Mouse (Mus musculus) forebrain, embryonic 11.5 days (tissue): ENCODE measurements at regions not wholly inside any gene's neighbourhood (a gene's known extent, or its start where the extent isn't known, plus 50 kb on each side); places are given as distances from the start of the nearest gene placed in this dataset.

Experiments used
- ATAC-seq: fragments of 200-750 bp; cut with Nextera tagmentation; replicated peaks from 2 replicates; pipeline ENCODE4 v1.8.0; 2017; ENCODE audit warnings: moderate TSS enrichment; ENCODE audit not compliant: low FRiP score
- DNase-seq: peaks from one replicate; pipeline ENCODE4 v3.0.0-alpha.2; 2017; ENCODE audit warnings: low spot score
- H3K27ac ChIP-seq: fragments of 300-500 bp; sonication (generic); 2 replicates; pipeline ENCODE4 v1.5.1; 2014; ENCODE audit warnings: low read depth, low read length
- H3K27me3 ChIP-seq: fragments of 300-500 bp; sonication (generic); 2 replicates; pipeline ENCODE4 v1.6.1; 2014; ENCODE audit warnings: mild to moderate bottlenecking, low read length, mixed read lengths; ENCODE audit not compliant: control insufficient read depth, insufficient read depth
- H3K36me3 ChIP-seq: fragments of 300-500 bp; sonication (generic); 2 replicates; pipeline ENCODE4 v1.6.1; 2014; ENCODE audit warnings: mild to moderate bottlenecking, low read length, moderate library complexity, mixed read lengths; ENCODE audit not compliant: control insufficient read depth, insufficient read depth
- H3K4me1 ChIP-seq: fragments of 300-500 bp; sonication (generic); replicated peaks from 2 replicates; pipeline ENCODE4 v1.6.1; 2014; ENCODE audit warnings: low read length, mixed read lengths; ENCODE audit not compliant: control insufficient read depth, insufficient read depth
- H3K4me2 ChIP-seq: fragments of 300-500 bp; sonication (generic); 2 replicates; pipeline ENCODE4 v1.6.1; 2014; ENCODE audit warnings: low read depth, mild to moderate bottlenecking, low read length, moderate library complexity, mixed read lengths; ENCODE audit not compliant: severe bottlenecking
- H3K4me3 ChIP-seq: fragments of 300-500 bp; sonication (generic); 2 replicates; pipeline ENCODE4 v1.5.1; 2014; ENCODE audit warnings: low read depth, low read length
- H3K9ac ChIP-seq: fragments of 300-500 bp; sonication (generic); 2 replicates; pipeline ENCODE4 v1.6.1; 2014; ENCODE audit warnings: low read length
- H3K9me3 ChIP-seq: fragments of 300-500 bp; sonication (generic); 2 replicates; pipeline ENCODE4 v1.6.1; 2016; ENCODE audit warnings: low read length, mixed read lengths; ENCODE audit not compliant: control insufficient read depth
- WGBS: fragments of 180-500 bp; shearing (Covaris S2); extraction: QIAGEN DNeasy Blood & Tissue Kit; methylation state at CpG from one replicate; pipeline ENCODE4 v1.1.7; 2014; 5-methylcytosine and 5-hydroxymethylcytosine counted together

- H3K27ac ChIP-seq, result no peak overlapping the region
- no peak overlapping the region for H3K4me2 ChIP-seq
- no peaks in the 10 kb centered on the region for H3K9me3 ChIP-seq
- no peaks in the 10 kb centered on the region for H3K36me3 ChIP-seq
- H3K27me3 ChIP-seq, result no peaks in the 10 kb centered on the region
- no peak overlapping the region for H3K4me3 ChIP-seq
- no peaks in the 10 kb centered on the region for H3K4me1 ChIP-seq
- ATAC-seq (no peak), DNase-seq (no peak)
- no peak overlapping the region for H3K9ac ChIP-seq
Observed at GRCm38 (mm10) chr15:50320796-50321195, 3563.9 kb upstream of the Gm7489 start.

GRCm38 (mm10) chr15:50345536-50345935 lies 3539.2 kb upstream of the Gm7489 start:
- no peak for DNase-seq
- no peaks in the 10 kb centered on the region for H3K27me3 ChIP-seq
- no peak overlapping the region for H3K4me2 ChIP-seq
- H3K36me3 ChIP-seq, result no peaks in the 10 kb centered on the region
- H3K27ac ChIP-seq, result no peak overlapping the region
- H3K9ac ChIP-seq, result no peak overlapping the region
- no peak overlapping the region for H3K4me3 ChIP-seq
- no peaks in the 10 kb centered on the region for H3K4me1 ChIP-seq
- ATAC-seq, result no peak
- 94% methylated on average over 5 of the region's 5 CpGs for WGBS
- no peaks in the 10 kb centered on the region for H3K9me3 ChIP-seq

GRCm38 (mm10) chr15:50346953-50347352 lies 3537.8 kb upstream of the Gm7489 start:
- no peak overlapping the region for H3K4me3 ChIP-seq
- H3K27me3 ChIP-seq, result no peaks in the 10 kb centered on the region
- WGBS, result 90% methylated on average over 2 of the region's 2 CpGs
- DNase-seq (no peak), ATAC-seq (no peak)
- H3K9me3 ChIP-seq, result no peaks in the 10 kb centered on the region
- H3K36me3 ChIP-seq, result no peaks in the 10 kb centered on the region
- no peaks in the 10 kb centered on the region for H3K4me1 ChIP-seq
- no peak overlapping the region for H3K27ac ChIP-seq
- H3K4me2 ChIP-seq, result no peak overlapping the region
- no peak overlapping the region for H3K9ac ChIP-seq

GRCm38 (mm10) chr15:50360033-50360988 lies 3524.4 kb upstream of the Gm7489 start:
- H3K4me3 ChIP-seq, result no peak overlapping the region
- no peak for ATAC-seq
- WGBS, result 87% methylated on average over 5 of the region's 5 CpGs

GRCm38 (mm10) chr15:50361334-50361733 lies 3523.4 kb upstream of the Gm7489 start:
- ATAC-seq (no peak), DNase-seq (no peak)
- H3K9me3 ChIP-seq, result no peaks in the 10 kb centered on the region
- H3K36me3 ChIP-seq, result no peaks in the 10 kb centered on the region
- H3K4me1 ChIP-seq, result no peaks in the 10 kb centered on the region
- WGBS, result 90% methylated on average over 8 of the region's 8 CpGs
- H3K9ac ChIP-seq, result no peak overlapping the region
- H3K27me3 ChIP-seq, result no peaks in the 10 kb centered on the region
- H3K4me3 ChIP-seq, result no peak overlapping the region
- H3K27ac ChIP-seq, result no peak overlapping the region
- H3K4me2 ChIP-seq, result no peak overlapping the region

More at GRCm38 (mm10) chr15:50360033-50360988, 3524.4 kb upstream of the Gm7489 start:
- H3K4me2 ChIP-seq, result no peak overlapping the region
- no peak overlapping the region for H3K27ac ChIP-seq
- no peaks in the 10 kb centered on the region for H3K27me3 ChIP-seq
- H3K36me3 ChIP-seq, result no peaks in the 10 kb centered on the region
- no peaks in the 10 kb centered on the region for H3K4me1 ChIP-seq
- no peak overlapping the region for H3K9ac ChIP-seq
- no peaks in the 10 kb centered on the region for H3K9me3 ChIP-seq
- no peak for DNase-seq

GRCm38 (mm10) chr15:50361751-50362507 lies 3522.8 kb upstream of the Gm7489 start:
- H3K4me1 ChIP-seq, result no peaks in the 10 kb centered on the region
- H3K9ac ChIP-seq, result no peak overlapping the region
- H3K27me3 ChIP-seq, result no peaks in the 10 kb centered on the region
- ATAC-seq (no peak), DNase-seq (no peak)
- 88% methylated on average over 4 of the region's 4 CpGs for WGBS
- no peak overlapping the region for H3K4me2 ChIP-seq
- no peak overlapping the region for H3K27ac ChIP-seq
- H3K9me3 ChIP-seq, result no peaks in the 10 kb centered on the region
- H3K4me3 ChIP-seq, result no peak overlapping the region
- no peaks in the 10 kb centered on the region for H3K36me3 ChIP-seq

- Histone ChIP-seq H3K27me3 (no peaks in the 10 kb centered on the region), H3K9ac (no peak overlapping the region), H3K36me3 (no peaks in the 10 kb centered on the region), H3K9me3 (no peaks in the 10 kb centered on the region), H3K27ac (no peak overlapping the region), H3K4me2 (no peak overlapping the region), H3K4me3 (no peak overlapping the region), H3K4me1 (no peaks in the 10 kb centered on the region)
- ATAC-seq (no peak), DNase-seq (no peak)
- WGBS, result 85% methylated on average over 7 of the region's 7 CpGs
Observed at GRCm38 (mm10) chr15:50400006-50400781, 3484.5 kb upstream of the Gm7489 start.

GRCm38 (mm10) chr15:50401386-50401785 lies 3483.3 kb upstream of the Gm7489 start:
- Histone ChIP-seq H3K27me3 (no peaks in the 10 kb centered on the region), H3K4me2 (no peak overlapping the region), H3K4me3 (no peak overlapping the region), H3K36me3 (no peaks in the 10 kb centered on the region), H3K9ac (no peak overlapping the region), H3K9me3 (no peaks in the 10 kb centered on the region), H3K4me1 (no peaks in the 10 kb centered on the region), H3K27ac (no peak overlapping the region)
- 92% methylated on average over 2 of the region's 2 CpGs for WGBS
- no peak for ATAC-seq
- DNase-seq, result no peak
